Mouse (Mus musculus) cerebellum, adult 2 months (tissue): Measurements from ENCODE around the gene Tfpt.

ENCODE experiments used
- CTCF ChIP-seq: fragments of 200-500 bp; IDR thresholded peaks from 2 replicates; pipeline ENCODE4 v1.5.1; 2011; ENCODE audit warnings: low read depth, mild to moderate bottlenecking, control low read depth, low read length, moderate library complexity, borderline replicate concordance; ENCODE audit not compliant: insufficient read depth
- POLR2A ChIP-seq: fragments of 200-500 bp; IDR thresholded peaks from 2 replicates; pipeline ENCODE4 v1.6.1; 2011; ENCODE audit warnings: low read length, control low read depth, borderline replicate concordance; ENCODE audit not compliant: insufficient read depth

- TF ChIP-seq POLR2A, result no peak
- no peak for TF ChIP-seq CTCF
These were observed 57.9 kb downstream of the Tfpt start for GRCm38 (mm10) chr7:3571847-3572246.
